Mouse (Mus musculus) neural tube, embryonic 14.5 days (tissue): ENCODE data around the gene Stk32c. TPM values are rescaled to one million over a fixed set of nuclear protein-coding genes. Genes with fewer than 3 reads are reported as not detected.

Experiments used
- ATAC-seq: fragments of 200-750 bp; cut with Nextera tagmentation; 2 replicates; pipeline ENCODE4 v1.8.0; 2017; ENCODE audit warnings: low read depth, mild to moderate bottlenecking, moderate TSS enrichment, moderate library complexity
- H3K27ac ChIP-seq: fragments of 300-500 bp; sonication (generic); 2 replicates; pipeline ENCODE4 v1.5.1; 2014; ENCODE audit warnings: low read depth, mild to moderate bottlenecking, control low read depth, low read length, moderate library complexity, mixed read lengths
- H3K27me3 ChIP-seq: fragments of 300-500 bp; sonication (generic); 2 replicates; pipeline ENCODE4 v1.6.1; 2014; ENCODE audit warnings: low read length; ENCODE audit not compliant: control insufficient read depth, insufficient read depth
- H3K36me3 ChIP-seq: fragments of 300-500 bp; sonication (generic); 2 replicates; pipeline ENCODE4 v1.6.1; 2014; ENCODE audit warnings: low read length, mixed read lengths; ENCODE audit not compliant: control insufficient read depth, insufficient read depth
- H3K4me1 ChIP-seq: fragments of 300-500 bp; sonication (generic); 2 replicates; pipeline ENCODE4 v1.6.1; 2014; ENCODE audit warnings: low read length; ENCODE audit not compliant: control insufficient read depth, insufficient read depth
- H3K4me2 ChIP-seq: fragments of 300-500 bp; sonication (generic); 2 replicates; pipeline ENCODE4 v1.6.1; 2014; ENCODE audit warnings: mild to moderate bottlenecking, low read depth, low read length, control low read depth
- H3K4me3 ChIP-seq: fragments of 300-500 bp; sonication (generic); 2 replicates; pipeline ENCODE4 v1.5.1; 2014; ENCODE audit warnings: low read depth, low read length, control low read depth, mixed read lengths
- H3K9ac ChIP-seq: fragments of 300-500 bp; sonication (generic); replicated peaks from 2 replicates; pipeline ENCODE4 v1.6.1; 2014; ENCODE audit warnings: low read depth, mild to moderate bottlenecking, control low read depth, low read length, mixed read lengths
- H3K9me3 ChIP-seq: fragments of 300-500 bp; sonication (generic); 2 replicates; pipeline ENCODE4 v1.6.1; 2016; ENCODE audit warnings: low read length; ENCODE audit not compliant: control insufficient read depth
- WGBS: fragments of 180-500 bp; shearing (Covaris S2); extraction: QIAGEN DNeasy Blood & Tissue Kit; methylation state at CpG from one replicate; pipeline ENCODE4 v1.1.7; 2014; 5-methylcytosine and 5-hydroxymethylcytosine counted together
- polyA plus RNA-seq: library from polyadenylated mRNA; unstranded; fragments of >200 nt; fragmentation: Nextera tagmentation; extraction: Ambion mirVana; gene quantifications from 2 replicates; pipeline ENCODE4 v1.2.1, GENCODE M21; 2014

Gene Stk32c
- polyA plus RNA-seq, 1 experiment from 2014 or later, result 1.7 TPM

DNA sequence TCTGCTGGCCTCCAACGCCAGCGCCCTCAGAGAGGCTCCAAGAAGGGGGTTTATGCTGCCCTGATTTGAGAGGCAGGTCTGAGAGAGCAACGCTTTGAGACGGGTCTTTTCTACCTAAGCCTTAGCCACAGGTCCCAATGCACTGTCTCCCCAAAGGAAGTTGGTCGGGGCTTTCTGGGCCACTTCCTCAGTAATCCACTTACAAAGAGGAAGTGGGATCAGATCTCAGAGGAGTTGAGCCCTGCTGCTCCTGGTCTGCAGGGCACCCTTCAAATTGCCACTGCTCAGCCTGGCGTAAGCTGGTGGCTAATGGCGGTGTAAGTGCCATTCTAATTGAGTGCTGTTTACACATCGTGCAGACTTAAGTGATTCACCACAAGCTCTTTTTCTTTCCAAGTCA is 81.6 kb downstream of the Stk32c start:
- 69% methylated on average over 8 of the region's 8 CpGs for WGBS

DNA sequence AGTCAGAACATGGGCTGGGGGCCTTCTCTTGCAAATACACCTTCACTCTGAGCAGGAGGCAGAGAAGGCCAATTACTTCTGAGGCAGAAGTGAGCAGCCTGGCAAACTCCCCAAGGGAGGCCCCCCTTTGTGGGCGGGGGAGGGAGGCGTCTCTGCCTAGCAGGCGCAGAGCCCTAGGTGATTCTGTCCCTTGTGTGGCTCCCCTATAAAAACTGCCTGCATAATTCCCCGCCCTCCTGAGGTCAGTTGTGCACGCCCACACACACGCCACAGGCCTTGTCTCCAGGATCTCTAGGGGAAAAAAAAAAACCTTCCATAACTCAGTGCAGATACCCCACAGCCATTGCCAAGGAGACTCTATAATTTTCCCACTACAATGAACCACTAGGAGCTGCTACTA is 82.7 kb downstream of the Stk32c start:
- no peaks in the 10 kb centered on the region for H3K36me3 ChIP-seq
- 14% methylated on average over 6 of the region's 6 CpGs for WGBS
- no peak overlapping the region; the same call in 1 of the 2 replicates for H3K27ac ChIP-seq
- no peaks in the 10 kb centered on the region for H3K9me3 ChIP-seq
- no peak overlapping the region for H3K4me2 ChIP-seq
- no peaks in the 10 kb centered on the region for H3K27me3 ChIP-seq
- no peak overlapping the region for H3K4me3 ChIP-seq
- ATAC-seq, result 0 out of 2 replicates have a peak, but pooled peaks have one; percentile 20
- H3K4me1 ChIP-seq, result peaks cover 5% of the 10 kb centered on the region
- H3K9ac ChIP-seq, result no peak overlapping the region

More for the DNA sequence above, 81.6 kb downstream of the Stk32c start:
- Histone ChIP-seq H3K27ac (no peak overlapping the region), H3K9ac (no peak overlapping the region), H3K27me3 (no peaks in the 10 kb centered on the region), H3K4me1 (peaks cover 5% of the 10 kb centered on the region), H3K4me3 (no peak overlapping the region), H3K9me3 (no peaks in the 10 kb centered on the region), H3K4me2 (no peak overlapping the region), H3K36me3 (no peaks in the 10 kb centered on the region)
- no peak for ATAC-seq

DNA sequence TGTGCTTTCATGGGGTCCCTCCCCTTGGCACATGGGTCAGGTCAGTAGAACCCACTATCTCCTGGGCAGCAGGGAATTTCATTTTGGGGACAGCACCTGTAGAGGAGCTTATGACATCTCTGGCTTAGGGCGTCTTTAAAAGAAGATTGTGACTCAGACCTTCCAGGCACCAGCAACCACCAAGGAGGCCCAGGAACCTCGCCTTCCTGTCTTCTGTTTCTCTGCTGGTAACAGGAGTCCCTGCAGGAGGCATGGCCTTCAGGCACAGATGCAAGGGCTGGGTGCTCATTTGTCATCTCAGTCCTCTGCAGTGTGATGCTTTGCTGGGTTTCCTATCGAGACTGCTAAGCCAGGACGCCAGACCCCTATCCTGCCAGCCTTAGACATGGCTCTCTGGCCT is 84.1 kb downstream of the Stk32c start:
- Histone ChIP-seq H3K9ac (no peak overlapping the region), H3K4me1 (peaks cover 5% of the 10 kb centered on the region), H3K36me3 (no peaks in the 10 kb centered on the region), H3K27ac (no peak overlapping the region), H3K4me2 (no peak overlapping the region), H3K27me3 (no peaks in the 10 kb centered on the region), H3K9me3 (no peaks in the 10 kb centered on the region), H3K4me3 (no peak overlapping the region)
- WGBS, result 79% methylated on average over 4 of the region's 4 CpGs
- ATAC-seq, result no peak

DNA sequence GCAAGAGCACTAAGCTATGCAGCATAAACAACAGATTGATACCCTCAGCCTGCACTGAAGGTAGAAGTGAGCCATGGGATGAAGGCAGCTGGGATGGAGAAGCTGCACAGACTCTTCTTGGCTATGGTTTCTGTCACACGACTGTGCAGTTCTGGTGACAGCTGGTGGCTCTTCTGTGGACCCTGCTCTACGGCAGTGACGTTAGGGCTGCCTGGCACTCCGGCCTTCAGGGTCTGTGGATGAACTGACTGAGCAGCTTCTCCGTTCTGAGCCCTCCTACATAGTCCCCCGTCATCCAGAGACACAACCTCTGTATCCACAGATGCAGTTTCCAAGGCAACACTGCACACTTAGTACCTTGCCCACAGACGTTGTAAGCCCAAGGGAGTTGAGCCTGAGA is 86.6 kb downstream of the Stk32c start:
- WGBS, result 61% methylated on average over 7 of the region's 7 CpGs

DNA sequence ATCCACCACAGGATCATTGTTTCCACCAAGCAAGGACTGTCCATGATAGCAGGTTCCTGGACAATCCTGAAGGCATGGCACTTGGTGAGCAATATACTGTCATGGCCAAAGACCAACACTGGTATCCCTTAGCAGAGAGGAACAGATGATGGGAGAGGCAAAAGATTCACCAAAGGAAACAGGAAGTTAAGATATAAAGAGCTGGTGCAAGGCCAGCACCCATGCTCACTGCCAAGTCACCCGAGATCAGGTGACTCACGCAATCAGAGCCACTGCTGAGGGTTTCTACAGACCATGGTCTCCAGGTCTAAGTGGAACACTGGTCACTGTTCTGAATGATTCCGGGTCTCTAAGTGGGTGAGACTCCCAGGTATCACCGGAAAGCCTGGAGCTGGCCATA is 87.2 kb downstream of the Stk32c start:
- 93% methylated on average over 4 of the region's 4 CpGs for WGBS
- no peaks in the 10 kb centered on the region for H3K27me3 ChIP-seq
- peaks cover 5% of the 10 kb centered on the region for H3K4me1 ChIP-seq
- ATAC-seq, result no peak
- H3K36me3 ChIP-seq, result no peaks in the 10 kb centered on the region
- no peak overlapping the region for H3K27ac ChIP-seq
- no peak overlapping the region for H3K4me2 ChIP-seq
- no peak overlapping the region for H3K4me3 ChIP-seq
- H3K9ac ChIP-seq, result no peak overlapping the region
- no peaks in the 10 kb centered on the region for H3K9me3 ChIP-seq

More for the DNA sequence above, 86.6 kb downstream of the Stk32c start:
- no peaks in the 10 kb centered on the region for H3K9me3 ChIP-seq
- no peak for ATAC-seq
- H3K4me3 ChIP-seq, result no peak overlapping the region
- peaks cover 5% of the 10 kb centered on the region for H3K4me1 ChIP-seq
- H3K27ac ChIP-seq, result no peak overlapping the region
- H3K36me3 ChIP-seq, result no peaks in the 10 kb centered on the region
- no peak overlapping the region for H3K9ac ChIP-seq
- H3K27me3 ChIP-seq, result no peaks in the 10 kb centered on the region
- H3K4me2 ChIP-seq, result no peak overlapping the region

DNA sequence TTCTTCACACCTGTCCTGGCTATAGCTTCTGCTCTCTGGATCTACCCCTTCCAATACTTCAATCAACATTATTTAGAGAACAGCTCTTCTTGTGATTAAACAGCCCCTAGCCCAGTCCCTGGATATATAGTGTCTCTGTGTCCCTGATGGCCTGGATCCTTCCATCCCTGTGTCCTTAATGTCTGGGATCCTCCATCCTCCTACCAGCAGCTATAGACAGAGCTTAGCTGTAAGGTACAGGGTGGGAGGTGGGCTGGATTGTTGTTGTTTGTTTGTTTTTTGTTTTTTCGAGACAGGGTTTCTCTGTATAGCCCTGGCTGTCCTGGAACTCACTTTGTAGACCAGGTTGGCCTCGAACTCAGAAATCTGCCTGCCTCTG is 93.3 kb downstream of the Stk32c start:
- Histone ChIP-seq H3K36me3 (no peaks in the 10 kb centered on the region), H3K9ac (no peak overlapping the region), H3K9me3 (no peaks in the 10 kb centered on the region), H3K4me3 (no peak overlapping the region), H3K4me2 (no peak overlapping the region), H3K27ac (no peak overlapping the region), H3K27me3 (no peaks in the 10 kb centered on the region), H3K4me1 (no peaks in the 10 kb centered on the region)
- peak; percentile 2; the same call in 1 of the 2 replicates for ATAC-seq
- WGBS, result 65% methylated on average over 2 of the region's 2 CpGs

DNA sequence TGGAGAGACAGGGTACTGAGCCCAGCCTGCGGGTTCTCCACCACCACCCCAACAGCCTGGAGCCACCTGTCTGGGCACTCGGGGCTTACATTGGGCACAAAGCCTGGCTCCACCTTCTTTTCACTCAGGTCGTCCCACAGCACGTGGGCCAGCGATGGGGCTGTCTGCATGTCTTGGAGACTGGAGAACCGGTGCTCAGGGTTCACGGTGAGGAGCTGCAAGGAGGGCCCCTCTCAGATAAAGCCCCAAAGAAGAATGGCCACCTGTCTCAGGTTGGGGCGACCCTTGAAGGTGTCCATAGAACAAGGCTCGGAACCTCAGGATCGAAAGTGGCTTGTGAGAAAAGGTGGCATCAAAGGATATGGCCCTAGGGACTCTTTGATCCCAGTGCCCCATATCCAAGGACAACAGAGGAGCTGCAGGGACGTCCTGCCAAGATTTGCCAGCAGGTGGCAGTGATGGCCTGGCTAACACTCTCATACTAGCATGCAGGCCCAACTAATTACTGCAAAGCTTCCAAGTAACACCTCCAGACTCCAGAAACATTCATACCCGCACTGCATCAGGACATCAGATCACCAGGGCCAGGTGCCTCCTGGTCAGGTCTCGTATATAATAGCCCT is 93.8 kb downstream of the Stk32c start:
- H3K36me3 ChIP-seq, result no peaks in the 10 kb centered on the region
- WGBS, result 44% methylated on average over 13 of the region's 13 CpGs
- peak; percentile 85 for ATAC-seq

DNA sequence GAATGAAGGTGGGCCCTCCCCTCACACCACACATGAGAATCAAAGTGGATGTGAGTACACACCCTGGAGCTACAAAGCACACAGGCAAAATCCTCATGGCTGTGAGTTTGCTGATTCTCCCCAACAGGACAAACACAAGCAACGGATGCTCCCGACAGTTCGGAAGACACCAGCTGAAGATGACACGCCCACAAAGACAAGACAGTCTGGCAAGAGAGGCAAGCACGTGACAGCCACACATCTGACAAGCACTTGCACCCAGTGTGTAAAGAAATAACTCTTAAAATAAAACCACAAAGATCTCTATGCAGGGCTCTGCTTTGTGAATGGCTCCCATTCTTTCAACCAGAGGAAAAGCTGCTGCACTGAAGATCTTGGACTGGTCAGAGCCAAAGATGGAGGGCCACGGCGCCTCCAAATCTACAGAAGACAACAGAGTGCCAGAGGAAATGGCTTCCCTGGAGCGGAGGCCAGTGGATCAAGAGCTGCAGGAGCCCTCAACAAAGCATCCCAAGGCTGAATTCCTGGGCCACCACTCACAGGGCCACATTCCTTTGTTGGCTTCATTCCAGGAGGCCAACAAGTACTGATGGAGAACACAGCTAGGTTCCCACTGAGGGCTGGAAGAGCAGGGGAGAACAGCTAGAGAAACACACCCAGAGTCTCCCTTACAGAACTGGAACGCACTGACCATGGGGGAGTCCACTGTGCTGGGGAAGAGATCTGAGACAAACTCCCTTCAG is 105.0 kb downstream of the Stk32c start:
- no peak for ATAC-seq
- Histone ChIP-seq H3K27ac (no peak overlapping the region), H3K4me2 (no peak overlapping the region), H3K27me3 (no peaks in the 10 kb centered on the region), H3K4me3 (no peak overlapping the region), H3K9ac (no peak overlapping the region), H3K4me1 (no peaks in the 10 kb centered on the region), H3K36me3 (no peaks in the 10 kb centered on the region), H3K9me3 (no peaks in the 10 kb centered on the region)
- 77% methylated on average over 9 of the region's 9 CpGs for WGBS

More for the DNA sequence above, 93.8 kb downstream of the Stk32c start:
- Histone ChIP-seq H3K4me1 (no peaks in the 10 kb centered on the region), H3K9me3 (no peaks in the 10 kb centered on the region), H3K27me3 (no peaks in the 10 kb centered on the region), H3K9ac (no peak overlapping the region), H3K4me3 (no peak overlapping the region), H3K4me2 (no peak overlapping the region), H3K27ac (no peak overlapping the region)

DNA sequence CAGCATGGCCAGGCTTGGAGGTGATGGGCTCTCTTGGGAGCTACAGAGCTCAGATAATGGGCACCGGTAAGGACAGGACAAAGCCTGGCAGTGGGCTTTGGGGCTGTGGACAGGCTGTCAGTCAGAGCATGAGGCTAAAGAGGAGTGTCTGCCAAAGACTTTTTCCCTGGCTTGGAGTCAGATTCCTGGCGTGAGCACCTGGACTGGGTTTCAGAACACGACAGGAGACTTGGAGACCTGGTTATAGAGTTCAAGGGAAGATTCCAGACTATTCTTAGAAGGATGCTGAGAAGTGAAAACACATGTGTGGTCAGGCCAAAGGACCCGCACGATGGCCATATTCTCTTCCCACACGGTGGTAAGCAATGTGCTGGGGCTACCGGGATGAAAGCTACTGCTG is 107.4 kb downstream of the Stk32c start:
- H3K27ac ChIP-seq, result no peak overlapping the region
- H3K4me3 ChIP-seq, result no peak overlapping the region
- H3K4me1 ChIP-seq, result no peaks in the 10 kb centered on the region
- WGBS, result 81% methylated on average over 7 of the region's 7 CpGs
- no peak overlapping the region for H3K4me2 ChIP-seq
- H3K9ac ChIP-seq, result no peak overlapping the region
- peaks cover 5% of the 10 kb centered on the region for H3K36me3 ChIP-seq
- H3K9me3 ChIP-seq, result no peaks in the 10 kb centered on the region
- no peak for ATAC-seq
- H3K27me3 ChIP-seq, result no peaks in the 10 kb centered on the region
